Mouse (Mus musculus): Measurements from ENCODE around the gene Dmrta1. TPM values are rescaled to one million over a fixed set of nuclear protein-coding genes. Genes with fewer than 3 reads are reported as not detected.

The Dmrta1 gene
- polyA plus RNA-seq, 1 experiment from 2014 or later: 0.28 TPM

- WGBS: 68% methylated on average over 2 of the region's 2 CpGs
- no peaks in the 10 kb centered on the region for H3K9me3 ChIP-seq (replicated peaks; ENCODE audit: control insufficient read depth, low read length)
Measured at GRCm38 (mm10) chr4:89663406-89663805, 15.8 kb upstream of the Dmrta1 start.

GRCm38 (mm10) chr4:89674711-89675110 lies 4.5 kb upstream of the Dmrta1 start:
- Histone ChIP-seq H3K4me1 (ENCODE audit: control insufficient read depth, insufficient read depth, low read length) (no peaks in the 10 kb centered on the region), H3K9ac (ENCODE audit: low read length) (no peak overlapping the region), H3K4me3 (ENCODE audit: low read length) (no peak overlapping the region), H3K4me2 (ENCODE audit: low read depth, low read length) (no peak overlapping the region), H3K36me3 (ENCODE audit: control insufficient read depth, insufficient read depth) (no peaks in the 10 kb centered on the region), H3K27ac (ENCODE audit: low read length) (no peak overlapping the region), H3K9me3 (replicated peaks; ENCODE audit: control insufficient read depth, low read length) (no peaks in the 10 kb centered on the region), H3K27me3 (ENCODE audit: control insufficient read depth, insufficient read depth, low read length) (no peaks in the 10 kb centered on the region)
- no peak for ATAC-seq (replicated peaks; ENCODE audit: extremely low read depth, insufficient read depth, low FRiP score)
- WGBS: 75% methylated on average over 3 of the region's 3 CpGs

More at GRCm38 (mm10) chr4:89663406-89663805, 15.8 kb upstream of the Dmrta1 start:
- no peak overlapping the region for H3K4me3 ChIP-seq (ENCODE audit: low read length)
- H3K4me1 ChIP-seq (ENCODE audit: control insufficient read depth, insufficient read depth, low read length): no peaks in the 10 kb centered on the region
- H3K4me2 ChIP-seq (ENCODE audit: low read depth, low read length): no peak overlapping the region
- H3K9ac ChIP-seq (ENCODE audit: low read length): no peak overlapping the region
- no peaks in the 10 kb centered on the region for H3K27me3 ChIP-seq (ENCODE audit: control insufficient read depth, insufficient read depth, low read length)
- no peak overlapping the region for H3K27ac ChIP-seq (ENCODE audit: low read length)
- no peaks in the 10 kb centered on the region for H3K36me3 ChIP-seq (ENCODE audit: control insufficient read depth, insufficient read depth)
- ATAC-seq (replicated peaks; ENCODE audit: extremely low read depth, insufficient read depth, low FRiP score): no peak

GRCm38 (mm10) chr4:89677903-89678302 lies 1.3 kb upstream of the Dmrta1 start:
- 86% methylated on average over 7 of the region's 7 CpGs for WGBS
- no peaks in the 10 kb centered on the region for H3K36me3 ChIP-seq (ENCODE audit: control insufficient read depth, insufficient read depth)
- H3K9me3 ChIP-seq (replicated peaks; ENCODE audit: control insufficient read depth, low read length): no peaks in the 10 kb centered on the region
- no peak overlapping the region for H3K4me3 ChIP-seq (ENCODE audit: low read length)
- H3K4me2 ChIP-seq (ENCODE audit: low read depth, low read length): no peak overlapping the region
- H3K27ac ChIP-seq (ENCODE audit: low read length): no peak overlapping the region
- no peak overlapping the region for H3K9ac ChIP-seq (ENCODE audit: low read length)
- no peaks in the 10 kb centered on the region for H3K27me3 ChIP-seq (ENCODE audit: control insufficient read depth, insufficient read depth, low read length)
- no peaks in the 10 kb centered on the region for H3K4me1 ChIP-seq (ENCODE audit: control insufficient read depth, insufficient read depth, low read length)
- no peak for ATAC-seq (replicated peaks; ENCODE audit: extremely low read depth, insufficient read depth, low FRiP score)

GRCm38 (mm10) chr4:89678713-89679112 lies 523 bp upstream of the Dmrta1 start:
- 48% methylated on average over 5 of the region's 5 CpGs for WGBS
- Histone ChIP-seq H3K4me2 (ENCODE audit: low read depth, low read length) (no peak overlapping the region), H3K9me3 (replicated peaks; ENCODE audit: control insufficient read depth, low read length) (no peaks in the 10 kb centered on the region), H3K27ac (ENCODE audit: low read length) (no peak overlapping the region), H3K4me3 (ENCODE audit: low read length) (no peak overlapping the region), H3K4me1 (ENCODE audit: control insufficient read depth, insufficient read depth, low read length) (no peaks in the 10 kb centered on the region), H3K27me3 (ENCODE audit: control insufficient read depth, insufficient read depth, low read length) (no peaks in the 10 kb centered on the region), H3K36me3 (ENCODE audit: control insufficient read depth, insufficient read depth) (no peaks in the 10 kb centered on the region), H3K9ac (ENCODE audit: low read length) (no peak overlapping the region)
- no peak; the same call in 1 of the 2 replicates for ATAC-seq (replicated peaks; ENCODE audit: extremely low read depth, insufficient read depth, low FRiP score)

- peaks cover 2% of the 10 kb centered on the region; the same call in 1 of the 2 replicates for H3K4me1 ChIP-seq (ENCODE audit: control insufficient read depth, insufficient read depth, low read length)
- WGBS: under 1% methylated on average over 78 of the region's 78 CpGs
- peak overlapping the region; percentile 68 for H3K4me2 ChIP-seq (ENCODE audit: low read depth, low read length)
- H3K27me3 ChIP-seq (ENCODE audit: control insufficient read depth, insufficient read depth, low read length): peaks cover 26% of the 10 kb centered on the region
- no peak overlapping the region for H3K27ac ChIP-seq (ENCODE audit: low read length)
- H3K9ac ChIP-seq (ENCODE audit: low read length): peak overlapping the region; percentile 52
- peak overlapping the region; percentile 52 for H3K4me3 ChIP-seq (ENCODE audit: low read length)
- no peaks in the 10 kb centered on the region for H3K36me3 ChIP-seq (ENCODE audit: control insufficient read depth, insufficient read depth)
- H3K9me3 ChIP-seq (replicated peaks; ENCODE audit: control insufficient read depth, low read length): no peaks in the 10 kb centered on the region
- ATAC-seq (replicated peaks; ENCODE audit: extremely low read depth, insufficient read depth, low FRiP score): peak; percentile 90
Measured at GRCm38 (mm10) chr4:89687961-89688803, 8.9 kb downstream of the Dmrta1 start.

GRCm38 (mm10) chr4:89688804-89689497 lies 9.7 kb downstream of the Dmrta1 start:
- WGBS: 3% methylated on average over 16 of the region's 16 CpGs
- no peaks in the 10 kb centered on the region for H3K36me3 ChIP-seq (ENCODE audit: control insufficient read depth, insufficient read depth)
- ATAC-seq (replicated peaks; ENCODE audit: extremely low read depth, insufficient read depth, low FRiP score): no peak
- peaks cover 2% of the 10 kb centered on the region; the same call in 1 of the 2 replicates for H3K4me1 ChIP-seq (ENCODE audit: control insufficient read depth, insufficient read depth, low read length)
- H3K9ac ChIP-seq (ENCODE audit: low read length): peak overlapping the region; percentile 52
- no peaks in the 10 kb centered on the region for H3K9me3 ChIP-seq (replicated peaks; ENCODE audit: control insufficient read depth, low read length)
- peak overlapping the region; percentile 52 for H3K4me3 ChIP-seq (ENCODE audit: low read length)
- no peak overlapping the region for H3K27ac ChIP-seq (ENCODE audit: low read length)
- peak overlapping the region; percentile 68 for H3K4me2 ChIP-seq (ENCODE audit: low read depth, low read length)
- H3K27me3 ChIP-seq (ENCODE audit: control insufficient read depth, insufficient read depth, low read length): peaks cover 26% of the 10 kb centered on the region

GRCm38 (mm10) chr4:89691936-89692335 lies 12.7 kb downstream of the Dmrta1 start:
- Histone ChIP-seq H3K9me3 (replicated peaks; ENCODE audit: control insufficient read depth, low read length) (no peaks in the 10 kb centered on the region), H3K4me2 (ENCODE audit: low read depth, low read length) (no peak overlapping the region), H3K36me3 (ENCODE audit: control insufficient read depth, insufficient read depth) (no peaks in the 10 kb centered on the region), H3K4me1 (ENCODE audit: control insufficient read depth, insufficient read depth, low read length) (peaks cover 2% of the 10 kb centered on the region; the same call in 1 of the 2 replicates), H3K9ac (ENCODE audit: low read length) (no peak overlapping the region), H3K4me3 (ENCODE audit: low read length) (no peak overlapping the region), H3K27me3 (ENCODE audit: control insufficient read depth, insufficient read depth, low read length) (peaks cover 26% of the 10 kb centered on the region), H3K27ac (ENCODE audit: low read length) (no peak overlapping the region)
- ATAC-seq (replicated peaks; ENCODE audit: extremely low read depth, insufficient read depth, low FRiP score): no peak
- 74% methylated on average over 6 of the region's 6 CpGs for WGBS

GRCm38 (mm10) chr4:89692780-89693179 lies 13.5 kb downstream of the Dmrta1 start:
- ATAC-seq (replicated peaks; ENCODE audit: extremely low read depth, insufficient read depth, low FRiP score): no peak
- 14% methylated on average over 1 of the region's 1 CpGs for WGBS
- peaks cover 20% of the 10 kb centered on the region for H3K27me3 ChIP-seq (ENCODE audit: control insufficient read depth, insufficient read depth, low read length)
- no peak overlapping the region for H3K4me3 ChIP-seq (ENCODE audit: low read length)
- no peak overlapping the region for H3K4me2 ChIP-seq (ENCODE audit: low read depth, low read length)
- no peak overlapping the region for H3K27ac ChIP-seq (ENCODE audit: low read length)
- no peaks in the 10 kb centered on the region for H3K36me3 ChIP-seq (ENCODE audit: control insufficient read depth, insufficient read depth)
- H3K4me1 ChIP-seq (ENCODE audit: control insufficient read depth, insufficient read depth, low read length): peaks cover 2% of the 10 kb centered on the region; the same call in 1 of the 2 replicates
- H3K9me3 ChIP-seq (replicated peaks; ENCODE audit: control insufficient read depth, low read length): no peaks in the 10 kb centered on the region
- no peak overlapping the region for H3K9ac ChIP-seq (ENCODE audit: low read length)

GRCm38 (mm10) chr4:89695589-89695988 lies 16.4 kb downstream of the Dmrta1 start:
- Histone ChIP-seq H3K36me3 (ENCODE audit: control insufficient read depth, insufficient read depth) (no peaks in the 10 kb centered on the region), H3K4me2 (ENCODE audit: low read depth, low read length) (no peak overlapping the region), H3K27me3 (ENCODE audit: control insufficient read depth, insufficient read depth, low read length) (no peaks in the 10 kb centered on the region), H3K4me3 (ENCODE audit: low read length) (no peak overlapping the region), H3K4me1 (ENCODE audit: control insufficient read depth, insufficient read depth, low read length) (no peaks in the 10 kb centered on the region), H3K9me3 (replicated peaks; ENCODE audit: control insufficient read depth, low read length) (no peaks in the 10 kb centered on the region), H3K27ac (ENCODE audit: low read length) (no peak overlapping the region), H3K9ac (ENCODE audit: low read length) (no peak overlapping the region)
- ATAC-seq (replicated peaks; ENCODE audit: extremely low read depth, insufficient read depth, low FRiP score): no peak
- 64% methylated on average over 5 of the region's 5 CpGs for WGBS
